Mouse (Mus musculus): ENCODE results near the gene Gm20388. TPM values are rescaled to one million over a fixed set of nuclear protein-coding genes. Genes with fewer than 3 reads are reported as not detected.

Gm20388 gene
- polyA plus RNA-seq, 2 experiments: 8.5 TPM; not detected in 1

DNA sequence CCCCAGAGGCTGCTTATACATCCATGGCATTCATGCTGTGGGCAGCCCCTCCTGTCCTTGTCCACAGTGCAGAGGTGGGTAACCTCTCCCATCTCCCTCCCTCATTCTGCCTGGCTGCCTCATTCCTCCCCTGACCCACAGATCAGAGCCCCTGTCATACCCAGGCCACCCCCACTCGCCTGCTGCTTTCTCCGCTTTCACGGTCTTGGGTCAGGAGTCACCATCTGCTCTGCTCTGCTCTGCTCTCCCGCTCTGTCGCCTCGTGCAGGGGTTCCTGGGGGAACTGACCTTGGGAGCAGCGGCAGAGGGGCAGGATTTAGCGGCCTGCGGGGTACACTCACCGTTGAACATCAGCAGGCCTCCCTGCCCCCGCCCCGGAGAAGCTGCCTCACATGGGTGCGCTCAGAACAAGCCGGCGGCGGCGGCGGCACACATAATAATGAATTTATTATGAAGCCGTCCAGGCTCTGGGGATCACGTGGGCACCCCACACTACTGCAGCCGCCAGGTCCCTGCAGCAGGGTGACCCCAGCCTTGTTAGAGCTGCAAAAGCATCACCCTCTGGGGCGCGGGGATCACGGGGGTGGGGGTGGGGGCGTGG is 638.8 kb downstream of the Gm20388 start:
- peaks cover 10% of the 10 kb centered on the region for H3K36me3 ChIP-seq (replicated peaks; ENCODE audit: control insufficient read depth, insufficient read depth, low read depth)
- WGBS (ENCODE audit: insufficient replicate concordance): 70% methylated on average over 25 of the region's 25 CpGs
- no peaks in the 10 kb centered on the region for H3K27me3 ChIP-seq (ENCODE audit: control insufficient read depth, insufficient read depth, low read length)
- ATAC-seq (ENCODE audit: insufficient read depth) (no peak), DNase-seq (ENCODE audit: low read depth in 3 of 3, low spot score in 3 of 3) (no peak)
- no peak overlapping the region for H3K9ac ChIP-seq (replicated peaks)
- H3K27ac ChIP-seq: no peak overlapping the region
- no peak overlapping the region for H3K4me2 ChIP-seq (ENCODE audit: low read depth)
- no peaks in the 10 kb centered on the region for H3K9me3 ChIP-seq (ENCODE audit: control insufficient read depth, low read length)
- TF ChIP-seq EP300 (IDR thresholded peaks at IDR 0.05; ENCODE audit: low read depth) (no peak), CTCF (IDR thresholded peaks at IDR 0.05; ENCODE audit: low read depth) (no peak)
- H3K4me3 ChIP-seq (ENCODE audit: insufficient read depth in 1 of 2, low read depth in 2 of 2, low read length in 2 of 2): no peak overlapping the region
- peaks cover 0 to 8% of the 10 kb centered on the region in 2 experiments; a peak in 2 of 4 replicates for H3K4me1 ChIP-seq (replicated peaks; ENCODE audit: control insufficient read depth in 2 of 2, insufficient read depth in 2 of 2, low read length in 1 of 2)

DNA sequence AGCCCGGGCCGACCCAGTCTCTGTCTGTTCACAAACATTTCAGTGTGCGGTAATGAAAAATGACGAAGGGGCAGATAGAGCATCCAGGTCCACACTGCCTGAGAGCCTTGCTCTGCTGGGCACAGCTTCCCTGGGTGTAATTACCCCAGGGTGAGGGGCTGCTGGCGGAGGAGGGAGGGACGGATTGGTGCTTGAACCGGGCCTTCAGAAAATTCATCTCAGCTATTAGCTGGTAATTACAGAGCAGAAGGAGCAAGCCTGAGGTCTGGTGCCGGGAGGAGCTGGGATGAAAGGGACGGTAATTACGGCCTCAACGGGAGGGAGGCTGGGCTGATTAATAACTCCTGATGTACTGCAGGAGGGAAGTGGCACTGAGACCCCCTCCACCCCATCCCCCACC is 639.3 kb downstream of the Gm20388 start:
- Histone ChIP-seq H3K9me3 (ENCODE audit: control insufficient read depth, low read length) (no peaks in the 10 kb centered on the region), H3K4me2 (ENCODE audit: low read depth) (no peak overlapping the region), H3K27me3 (ENCODE audit: control insufficient read depth, insufficient read depth, low read length) (no peaks in the 10 kb centered on the region), H3K4me1 (replicated peaks; ENCODE audit: control insufficient read depth in 2 of 2, insufficient read depth in 2 of 2, low read length in 1 of 2) (peaks cover 0 to 3% of the 10 kb centered on the region in 2 experiments; a peak in 2 of 4 replicates), H3K27ac (no peak overlapping the region), H3K36me3 (replicated peaks; ENCODE audit: control insufficient read depth, insufficient read depth, low read depth) (peaks cover 15% of the 10 kb centered on the region), H3K4me3 (ENCODE audit: insufficient read depth in 1 of 2, low read depth in 2 of 2, low read length in 2 of 2) (no peak overlapping the region), H3K9ac (replicated peaks) (no peak overlapping the region)
- DNase-seq (ENCODE audit: low read depth in 3 of 3, low spot score in 3 of 3) (no peak), ATAC-seq (ENCODE audit: insufficient read depth) (no peak)
- 67% methylated on average over 11 of the region's 11 CpGs for WGBS (ENCODE audit: insufficient replicate concordance)
- TF ChIP-seq CTCF (IDR thresholded peaks at IDR 0.05; ENCODE audit: low read depth) (no peak), EP300 (IDR thresholded peaks at IDR 0.05; ENCODE audit: low read depth) (no peak)

DNA sequence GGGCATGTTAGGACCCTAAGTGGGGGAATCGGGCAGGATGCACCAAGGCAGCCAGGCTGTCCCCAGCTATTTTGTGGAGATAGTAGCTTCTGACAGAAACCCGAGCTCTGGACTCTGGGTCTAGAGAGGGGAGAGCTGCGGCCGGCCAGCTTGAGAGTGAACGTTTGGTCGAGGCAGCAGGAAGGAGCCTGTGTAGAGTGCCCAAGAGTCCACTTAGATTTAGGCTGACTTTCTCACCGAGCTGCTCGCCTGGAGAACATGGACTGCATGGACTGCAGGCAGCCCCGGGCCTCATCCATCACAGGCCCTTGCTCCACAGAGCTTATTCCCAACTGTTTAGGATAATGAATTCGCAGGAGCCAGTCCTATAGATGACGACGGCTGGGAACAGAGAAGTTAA is 639.8 kb downstream of the Gm20388 start:
- TF ChIP-seq CTCF (IDR thresholded peaks at IDR 0.05; ENCODE audit: low read depth) (no peak), EP300 (IDR thresholded peaks at IDR 0.05; ENCODE audit: low read depth) (no peak)
- Histone ChIP-seq H3K27me3 (ENCODE audit: control insufficient read depth, insufficient read depth, low read length) (no peaks in the 10 kb centered on the region), H3K4me2 (ENCODE audit: low read depth) (no peak overlapping the region), H3K27ac (no peak overlapping the region), H3K9me3 (ENCODE audit: control insufficient read depth, low read length) (no peaks in the 10 kb centered on the region), H3K36me3 (replicated peaks; ENCODE audit: control insufficient read depth, insufficient read depth, low read depth) (peaks cover 20% of the 10 kb centered on the region), H3K4me3 (ENCODE audit: insufficient read depth in 1 of 2, low read depth in 2 of 2, low read length in 2 of 2) (no peak overlapping the region), H3K9ac (replicated peaks) (no peak overlapping the region), H3K4me1 (replicated peaks; ENCODE audit: control insufficient read depth in 2 of 2, insufficient read depth in 2 of 2, low read length in 1 of 2) (no peaks in the 10 kb centered on the region; a peak in 2 of 4 replicates)
- WGBS (ENCODE audit: insufficient replicate concordance): 78% methylated on average over 12 of the region's 12 CpGs
- ATAC-seq (ENCODE audit: insufficient read depth) (no peak), DNase-seq (ENCODE audit: low read depth in 3 of 3, low spot score in 3 of 3) (no peak)

DNA sequence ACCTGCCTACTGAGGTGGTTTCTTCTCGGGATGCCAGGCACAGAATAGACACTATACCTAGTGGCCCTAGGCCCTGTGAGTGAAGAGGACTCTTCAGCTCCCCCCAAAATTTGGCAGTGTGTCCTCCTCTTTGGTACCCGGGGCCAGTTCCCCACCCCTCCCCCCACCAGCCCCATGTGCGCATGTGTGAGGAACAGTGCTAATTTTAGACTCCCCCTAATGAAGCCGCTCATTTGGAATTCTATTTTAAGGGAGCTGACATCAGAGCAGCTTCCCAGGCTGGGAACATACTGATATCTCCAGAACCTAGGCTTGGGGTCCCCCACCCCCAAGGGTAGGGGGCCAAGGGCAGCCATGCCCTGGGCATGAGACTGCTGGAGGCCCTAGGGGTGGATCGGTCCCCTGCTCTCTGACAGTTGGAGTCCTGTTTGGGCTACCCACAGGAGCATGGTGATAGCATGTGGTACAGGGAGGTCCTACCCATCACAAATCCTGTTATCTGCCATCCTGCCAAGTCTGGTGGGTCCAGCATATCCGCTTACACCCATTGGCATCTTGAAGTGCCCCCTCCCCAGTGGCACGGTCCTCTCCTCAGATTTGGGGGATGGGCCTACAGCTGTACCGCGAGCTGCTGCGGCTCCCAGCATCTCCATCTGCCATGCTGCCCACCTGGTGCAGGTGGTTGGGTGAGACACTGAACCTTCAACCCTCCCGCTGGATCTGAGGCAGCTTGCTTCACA is 640.5 kb downstream of the Gm20388 start:
- 70% methylated on average over 11 of the region's 11 CpGs for WGBS (ENCODE audit: insufficient replicate concordance)
- Histone ChIP-seq H3K4me2 (ENCODE audit: low read depth) (no peak overlapping the region), H3K9ac (replicated peaks) (no peak overlapping the region), H3K36me3 (replicated peaks; ENCODE audit: control insufficient read depth, insufficient read depth, low read depth) (peaks cover 23% of the 10 kb centered on the region), H3K4me3 (ENCODE audit: insufficient read depth in 1 of 2, low read depth in 2 of 2, low read length in 2 of 2) (no peak overlapping the region), H3K9me3 (ENCODE audit: control insufficient read depth, low read length) (no peaks in the 10 kb centered on the region), H3K27me3 (ENCODE audit: control insufficient read depth, insufficient read depth, low read length) (no peaks in the 10 kb centered on the region), H3K27ac (no peak overlapping the region), H3K4me1 (replicated peaks; ENCODE audit: control insufficient read depth in 2 of 2, insufficient read depth in 2 of 2, low read length in 1 of 2) (peaks cover 3 to 4% of the 10 kb centered on the region in 2 experiments; a peak in 3 of 4 replicates)
- ATAC-seq (ENCODE audit: insufficient read depth): no peak
- no peak for TF ChIP-seq CTCF (IDR thresholded peaks at IDR 0.05; ENCODE audit: low read depth)
- no peak for TF ChIP-seq EP300 (IDR thresholded peaks at IDR 0.05; ENCODE audit: low read depth)
- DNase-seq (ENCODE audit: low read depth in 3 of 3, low spot score in 3 of 3): no peak

DNA sequence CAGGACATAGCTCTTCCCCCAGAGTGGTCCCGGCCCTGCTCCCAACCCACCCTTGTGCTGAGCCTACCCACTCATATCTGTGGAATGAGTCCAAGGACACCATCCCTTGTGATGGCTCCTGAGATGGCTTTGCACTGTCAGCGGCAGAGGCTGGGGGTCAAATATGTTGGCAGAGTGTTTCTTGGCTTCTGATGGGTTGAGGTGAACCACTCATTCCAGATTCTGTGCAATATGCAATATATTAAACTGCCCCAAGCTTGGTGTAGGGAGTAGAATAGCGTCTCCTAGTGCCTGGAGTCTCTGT is 641.0 kb downstream of the Gm20388 start:
- H3K27ac ChIP-seq: no peak overlapping the region
- H3K4me3 ChIP-seq (ENCODE audit: insufficient read depth in 1 of 2, low read depth in 2 of 2, low read length in 2 of 2): no peak overlapping the region
- no peak overlapping the region for H3K4me2 ChIP-seq (ENCODE audit: low read depth)
- H3K9me3 ChIP-seq (ENCODE audit: control insufficient read depth, low read length): no peaks in the 10 kb centered on the region
- TF ChIP-seq EP300 (IDR thresholded peaks at IDR 0.05; ENCODE audit: low read depth) (no peak), CTCF (IDR thresholded peaks at IDR 0.05; ENCODE audit: low read depth) (no peak)
- 88% methylated on average over 3 of the region's 3 CpGs for WGBS (ENCODE audit: insufficient replicate concordance)
- DNase-seq (ENCODE audit: low read depth in 3 of 3, low spot score in 3 of 3): no peak
- H3K36me3 ChIP-seq (replicated peaks; ENCODE audit: control insufficient read depth, insufficient read depth, low read depth): peaks cover 26% of the 10 kb centered on the region
- H3K9ac ChIP-seq (replicated peaks): no peak overlapping the region
- H3K27me3 ChIP-seq (ENCODE audit: control insufficient read depth, insufficient read depth, low read length): no peaks in the 10 kb centered on the region
- ATAC-seq (ENCODE audit: insufficient read depth): no peak
- peaks cover 4 to 8% of the 10 kb centered on the region in 2 experiments; a peak in 3 of 4 replicates for H3K4me1 ChIP-seq (replicated peaks; ENCODE audit: control insufficient read depth in 2 of 2, insufficient read depth in 2 of 2, low read length in 1 of 2)

Measured in liver, embryonic 14.5 days (tissue).